In genomic region chr2:92011424-92012353, GRCm38 (mm10) we compare ENCODE assay signal across 12 mouse cellular contexts. TPM values are rescaled to one million over a fixed set of nuclear protein-coding genes. Genes with fewer than 3 reads are reported as not detected.
DNase-seq lines count a peak whose midpoint lies in the region; ATAC-seq lines count a peak whose summit lies in the region.
"Had no signal": no experiment of that assay in that cellular context is flagged by ENCODE, and none has a peak within 500 bp of the region (broad histone marks: within the 10 kb centered on the region; RNA-seq: fewer than 3 reads in every experiment).

No protein-coding gene starts in this region.

- H3K36me3 ChIP-seq in heart, embryonic 15.5 days: no peaks in the 10 kb centered on the region
- H3K36me3 ChIP-seq in lung, embryonic 16.5 days (ENCODE audit: control insufficient read depth, insufficient read depth, low read length): no peaks in the 10 kb centered on the region
- no peaks in the 10 kb centered on the region for H3K36me3 ChIP-seq in stomach, embryonic 15.5 days

- H3K4me2 ChIP-seq in heart, embryonic 15.5 days: no peak overlapping the region
- no peak overlapping the region; the same call in 1 of the 2 replicates for H3K4me2 ChIP-seq in lung, embryonic 16.5 days (ENCODE audit: low read depth, low read length)
- no peak overlapping the region for H3K4me2 ChIP-seq in stomach, embryonic 15.5 days

- H3K27ac ChIP-seq in heart, embryonic 15.5 days: peak overlapping the region; percentile 7
- peak overlapping the region; percentile 64 for H3K27ac ChIP-seq in lung, embryonic 16.5 days (ENCODE audit: low read length)
- peak overlapping the region; percentile 72 for H3K27ac ChIP-seq in stomach, embryonic 15.5 days
- H3K27ac ChIP-seq: heart, adult 2 months; left cerebral cortex, adult 2 months; macrophage had no signal

- no peak for ATAC-seq in heart, embryonic 15.5 days (replicated peaks; ENCODE audit: insufficient number of reproducible peaks, insufficient read depth, low FRiP score, low read depth)
- no peak for ATAC-seq in lung, embryonic 16.5 days (ENCODE audit: low read depth)
- ATAC-seq in stomach, embryonic 15.5 days (ENCODE audit: insufficient read depth, low FRiP score, low read depth): no peak

- DNase-seq in heart, postnatal 36 days: no peak
- DNase-seq in lung, postnatal 14 days: no peak
- peak; percentile 79 for DNase-seq in gastrocnemius, adult 18-20 months (ENCODE audit: low spot score)
- DNase-seq in thymus, postnatal 10 days (ENCODE audit: low spot score in 2 of 2): no peak
- no peak for DNase-seq in testis, postnatal 10 days (ENCODE audit: low spot score)
- DNase-seq: cerebellum, adult 8-10 months had no signal

- 68% methylated on average over 12 of the region's 12 CpGs for WGBS in heart, embryonic 15.5 days
- 66% methylated on average over 12 of the region's 12 CpGs for WGBS in lung, embryonic 16.5 days
- 67% methylated on average over 12 of the region's 12 CpGs for WGBS in stomach, embryonic 15.5 days

- H3K9ac ChIP-seq in heart, embryonic 15.5 days: no peak overlapping the region
- 0 out of 2 replicates have a peak overlapping the region, but pooled peaks have one; percentile 1 for H3K9ac ChIP-seq in lung, embryonic 16.5 days (ENCODE audit: low read length)
- H3K9ac ChIP-seq in stomach, embryonic 15.5 days: no peak overlapping the region

- 0 out of 2 replicates have a peak, but pooled peaks cover 6% of the 10 kb centered on the region for H3K27me3 ChIP-seq in heart, embryonic 15.5 days
- no peaks in the 10 kb centered on the region for H3K27me3 ChIP-seq in lung, embryonic 16.5 days (ENCODE audit: control insufficient read depth, insufficient read depth, low read depth, low read length)
- no peaks in the 10 kb centered on the region for H3K27me3 ChIP-seq in stomach, embryonic 15.5 days (replicated peaks)

- peaks cover 44% of the 10 kb centered on the region for H3K4me1 ChIP-seq in heart, embryonic 15.5 days (replicated peaks)
- H3K4me1 ChIP-seq in lung, embryonic 16.5 days (replicated peaks; ENCODE audit: control insufficient read depth, insufficient read depth, low read length): peaks cover 45% of the 10 kb centered on the region
- H3K4me1 ChIP-seq in stomach, embryonic 15.5 days: peaks cover 49% of the 10 kb centered on the region

- H3K4me3 ChIP-seq in heart, embryonic 15.5 days: no peak overlapping the region
- H3K4me3 ChIP-seq in lung, embryonic 16.5 days (ENCODE audit: low read length): no peak overlapping the region
- H3K4me3 ChIP-seq in stomach, embryonic 15.5 days (replicated peaks): no peak overlapping the region
- H3K4me3 ChIP-seq: heart, adult 2 months; left cerebral cortex, adult 2 months had no signal

- intact Hi-C loops in heart, postnatal 36 days (cut with DNase I): no loop called here

- no peaks in the 10 kb centered on the region for H3K9me3 ChIP-seq in heart, embryonic 15.5 days (replicated peaks)
- no peaks in the 10 kb centered on the region for H3K9me3 ChIP-seq in lung, embryonic 16.5 days (ENCODE audit: control insufficient read depth, low read length)
- no peaks in the 10 kb centered on the region for H3K9me3 ChIP-seq in stomach, embryonic 15.5 days

RNA-seq across cellular contexts. Expression of gene Creb3l1, which starts 12.6 kb away (rescaled TPM):
- 7.5 and 11.2 TPM in 2 replicates for polyA plus RNA-seq in heart, embryonic 15.5 days (2015; fragmentation: Nextera tagmentation; extraction: Ambion mirVana)
- 1 to 10 TPM; 4.4 TPM for total RNA-seq in heart, postnatal 36 days (2021)
- polyA plus RNA-seq in lung, embryonic 16.5 days (2015; fragmentation: Nextera tagmentation; extraction: Ambion mirVana): 13.3 and 15.1 TPM in 2 replicates
- 1 to 10 TPM; 3.0 to 4.5 TPM for total RNA-seq in gastrocnemius, adult 18-20 months (2021)
- 20.4 and 20.6 TPM in 2 replicates for polyA plus RNA-seq in stomach, embryonic 15.5 days (2015; fragmentation: Nextera tagmentation; extraction: Ambion mirVana)

RNA-seq across cellular contexts. Expression of gene Dgkz, which starts 36.0 kb away (rescaled TPM):
- 26.6 and 48.2 TPM in 2 replicates for polyA plus RNA-seq in heart, embryonic 15.5 days (2015; fragmentation: Nextera tagmentation; extraction: Ambion mirVana)
- total RNA-seq in heart, postnatal 36 days (2021): 10 to 100 TPM; 48.4 to 51.2 TPM
- 55.9 and 59.7 TPM in 2 replicates for polyA plus RNA-seq in lung, embryonic 16.5 days (2015; fragmentation: Nextera tagmentation; extraction: Ambion mirVana)
- total RNA-seq in gastrocnemius, adult 18-20 months (2021): 10 to 100 TPM; 29.0 to 32.7 TPM
- polyA plus RNA-seq in stomach, embryonic 15.5 days (2015; fragmentation: Nextera tagmentation; extraction: Ambion mirVana): 50.9 and 51.1 TPM in 2 replicates

Comparison
In these comparisons a context has a peak if more than half of its experiments do, and no peak if none do; other contexts are left out.
1. H3K27ac ChIP-seq: peak in every context shown above with its lines; median percentile 72 in stomach, embryonic 15.5 days; 64 in lung, embryonic 16.5 days; 7 in heart, embryonic 15.5 days.